Mouse (Mus musculus) brain, embryonic 14.5 days (tissue): ENCODE results near the gene Rex2.
"Not testable (repeated sequence)": the region's sequence is repeated elsewhere in the genome, so short reads cannot be mapped to it uniquely, and the experiment has no call there.

Source experiments
- CTCF ChIP-seq: fragments of 200-500 bp; IDR thresholded peaks from 2 replicates; pipeline ENCODE4 v1.5.1; 2012; ENCODE audit warnings: inconsistent platforms, mild to moderate bottlenecking, moderate library complexity, borderline replicate concordance; ENCODE audit not compliant: insufficient read depth, insufficient read length; ENCODE audit errors: extremely low read depth
- POLR2A ChIP-seq: fragments of 200-500 bp; IDR thresholded peaks from 2 replicates; pipeline ENCODE4 v1.6.1; 2012; ENCODE audit warnings: mild to moderate bottlenecking, inconsistent platforms, borderline replicate concordance; ENCODE audit not compliant: poor library complexity, insufficient read depth, insufficient read length, severe bottlenecking; ENCODE audit errors: extremely low read depth

- not testable (repeated sequence) for TF ChIP-seq POLR2A, CTCF
These were observed 44.2 kb downstream of the Rex2 start for GRCm38 (mm10) chr4:147065861-147066260.
